Mouse (Mus musculus): ENCODE measurements around the gene Ntn3.

- TF ChIP-seq TCF12 (IDR thresholded peaks at IDR 0.05; ENCODE audit: insufficient read depth, poor library complexity, severe bottlenecking) (no peak), POLR2A (IDR thresholded peaks at IDR 0.05; ENCODE audit: insufficient read length, low read depth) (no peak), E2F4 (IDR thresholded peaks at IDR 0.05; ENCODE audit: insufficient read depth) (no peak), REST (IDR thresholded peaks at IDR 0.05; ENCODE audit: insufficient read depth, insufficient read length) (no peak), POLR2AphosphoS2 (IDR thresholded peaks at IDR 0.05; ENCODE audit: insufficient read length, low read depth) (no peak), USF1 (IDR thresholded peaks at IDR 0.05; ENCODE audit: low read depth) (no peak), MYOG (IDR thresholded peaks at IDR 0.05; ENCODE audit: control insufficient read depth in 1 of 3, insufficient read depth in 1 of 3, insufficient read length in 2 of 3, low read depth in 2 of 3) (no peak), MAX (IDR thresholded peaks at IDR 0.05; ENCODE audit: low read depth) (no peak), MYOD1 (IDR thresholded peaks at IDR 0.05; ENCODE audit: control insufficient read depth in 1 of 3, insufficient read length in 2 of 3, low read depth in 2 of 3) (no peak)
These were observed 689 bp downstream of the Ntn3 start for GRCm38 (mm10) chr17:24208641-24209042.

Measured in myocyte (in vitro differentiated cells).